Comparison of ENCODE assay signal across 10 mouse cellular contexts in genomic region chr6:48573280-48573679, GRCm38 (mm10). TPM values are rescaled to one million over a fixed set of nuclear protein-coding genes. Genes with fewer than 3 reads are reported as not detected.
A peak's percentile ranks its signal among the peaks of the same experiment; 100 is the strongest.
DNase-seq lines count a peak whose midpoint lies in the region; ATAC-seq and TF ChIP-seq lines count a peak whose summit lies in the region.
"Had no signal": no experiment of that assay in that cellular context is flagged by ENCODE, and none has a peak within 500 bp of the region (broad histone marks: within the 10 kb centered on the region; RNA-seq: fewer than 3 reads in every experiment).

No protein-coding gene starts in this region.

- TF ChIP-seq CTCF in gastrocnemius, adult 2 months (IDR thresholded peaks at IDR 0.05), result no peak
- no peak for TF ChIP-seq CTCF in heart, adult 2 months (IDR thresholded peaks at IDR 0.05)
- TF ChIP-seq CTCF in intestine, postnatal 0 days (IDR thresholded peaks at IDR 0.05; ENCODE audit: low read depth), result no peak
- no peak for TF ChIP-seq CTCF in lung, postnatal 0 days (IDR thresholded peaks at IDR 0.05)
- TF ChIP-seq CTCF in cerebellum, adult 2 months (IDR thresholded peaks at IDR 0.05; ENCODE audit: borderline replicate concordance, insufficient read depth, low read depth, low read length), result no peak

- H3K4me2 ChIP-seq in intestine, postnatal 0 days (replicated peaks; ENCODE audit: low read depth), result no peak overlapping the region
- no peak overlapping the region for H3K4me2 ChIP-seq in lung, postnatal 0 days (replicated peaks; ENCODE audit: low read depth, low read length)
- H3K4me2 ChIP-seq: neural tube, embryonic 13.5 days had no signal

- H3K4me3 ChIP-seq in gastrocnemius, adult 2 months, result peak overlapping the region; percentile 70; the same call in 1 of the 2 replicates
- no peak overlapping the region for H3K4me3 ChIP-seq in heart, adult 2 months
- H3K4me3 ChIP-seq in intestine, postnatal 0 days (ENCODE audit: low read depth, low read length), result no peak overlapping the region
- no peak overlapping the region for H3K4me3 ChIP-seq in lung, postnatal 0 days (ENCODE audit: low read depth, low read length)
- no peak overlapping the region for H3K4me3 ChIP-seq in cerebellum, adult 2 months (replicated peaks; ENCODE audit: insufficient read depth, low read depth, low read length)
- H3K4me3 ChIP-seq: erythroblast, embryonic 14.5 days; neural tube, embryonic 13.5 days had no signal

- DNase-seq in gastrocnemius, adult 2 months, result peak; percentile 42
- no peak for DNase-seq in gastrocnemius, postnatal 25 days
- DNase-seq in heart, adult 2 months, result peak; percentile 60 to 68
- peak; percentile 46 for DNase-seq in lung, postnatal 0 days (ENCODE audit: low spot score)
- DNase-seq in Muller cell, postnatal 12 days (ENCODE audit: inconsistent ontology term), result no peak
- DNase-seq in cerebellum, adult 2 months, result no peak
- DNase-seq in right cerebral cortex, postnatal 4 days, result no peak

- no peaks in the 10 kb centered on the region for H3K36me3 ChIP-seq in heart, adult 2 months (ENCODE audit: control insufficient read depth, insufficient read depth, low read length)
- H3K36me3 ChIP-seq in intestine, postnatal 0 days (ENCODE audit: control insufficient read depth, insufficient read depth), result no peaks in the 10 kb centered on the region; the same call in 1 of the 2 replicates
- no peaks in the 10 kb centered on the region for H3K36me3 ChIP-seq in lung, postnatal 0 days (ENCODE audit: insufficient read depth, low read length)

- H3K27me3 ChIP-seq in heart, adult 2 months (ENCODE audit: control insufficient read depth, insufficient read depth, low read length), result no peaks in the 10 kb centered on the region
- H3K27me3 ChIP-seq in intestine, postnatal 0 days (replicated peaks; ENCODE audit: control insufficient read depth, insufficient read depth, low read length), result no peaks in the 10 kb centered on the region
- H3K27me3 ChIP-seq in lung, postnatal 0 days (replicated peaks; ENCODE audit: insufficient read depth, low read length), result no peaks in the 10 kb centered on the region
- no peaks in the 10 kb centered on the region for H3K27me3 ChIP-seq in cerebellum, adult 2 months (ENCODE audit: control insufficient read depth, insufficient read depth, low read length)
- H3K27me3 ChIP-seq: neural tube, embryonic 13.5 days had no signal

- H3K9me3 ChIP-seq in intestine, postnatal 0 days (ENCODE audit: control insufficient read depth), result no peaks in the 10 kb centered on the region
- no peaks in the 10 kb centered on the region for H3K9me3 ChIP-seq in lung, postnatal 0 days (ENCODE audit: low read length)

- TF ChIP-seq POLR2A in heart, adult 2 months (IDR thresholded peaks at IDR 0.05; ENCODE audit: insufficient read depth, low read depth, low read length), result no peak
- no peak for TF ChIP-seq POLR2A in cerebellum, adult 2 months (IDR thresholded peaks at IDR 0.05; ENCODE audit: borderline replicate concordance, insufficient read depth, low read length)

- 31% methylated on average over 10 of the region's 10 CpGs for WGBS in heart, adult 2 months
- 54% methylated on average over 10 of the region's 10 CpGs for WGBS in intestine, postnatal 0 days
- WGBS in lung, postnatal 0 days, result 31% methylated on average over 10 of the region's 10 CpGs
- 77% methylated on average over 10 of the region's 10 CpGs for WGBS in cerebellum, adult 2 months

- H3K79me2 ChIP-seq in heart, adult 2 months (replicated peaks; ENCODE audit: control insufficient read depth, insufficient read depth, low read length), result no peaks in the 10 kb centered on the region

- peaks cover 15% of the 10 kb centered on the region for H3K4me1 ChIP-seq in heart, adult 2 months (ENCODE audit: control insufficient read depth, insufficient read depth, low read length)
- H3K4me1 ChIP-seq in intestine, postnatal 0 days (replicated peaks; ENCODE audit: control insufficient read depth, insufficient read depth, low read length), result 0 out of 2 replicates have a peak, but pooled peaks cover 7% of the 10 kb centered on the region
- peaks cover 8% of the 10 kb centered on the region; the same call in 1 of the 2 replicates for H3K4me1 ChIP-seq in lung, postnatal 0 days (ENCODE audit: insufficient read depth, low read depth, low read length)
- peaks cover 12% of the 10 kb centered on the region for H3K4me1 ChIP-seq in cerebellum, adult 2 months (ENCODE audit: control insufficient read depth, insufficient read depth, low read length)

- no peak overlapping the region for H3K9ac ChIP-seq in heart, adult 2 months (ENCODE audit: low read depth, low read length)
- H3K9ac ChIP-seq in intestine, postnatal 0 days (ENCODE audit: low read depth, low read length), result no peak overlapping the region
- no peak overlapping the region for H3K9ac ChIP-seq in lung, postnatal 0 days (replicated peaks; ENCODE audit: low read depth)
- H3K9ac ChIP-seq: neural tube, embryonic 13.5 days had no signal

- ATAC-seq in intestine, postnatal 0 days, result no peak
- peak; percentile 34 for ATAC-seq in lung, postnatal 0 days

- intact Hi-C loops in gastrocnemius, adult 2 months (cut with DNase I), result no loop called here
- intact Hi-C loops in heart, adult 2 months (cut with DNase I), result no loop called here

- peak overlapping the region; percentile 84 for H3K27ac ChIP-seq in gastrocnemius, adult 2 months
- peak overlapping the region; percentile 73 for H3K27ac ChIP-seq in heart, adult 2 months
- H3K27ac ChIP-seq in intestine, postnatal 0 days (ENCODE audit: low read depth, low read length), result peak overlapping the region; percentile 15; the same call in 1 of the 2 replicates
- H3K27ac ChIP-seq in lung, postnatal 0 days (ENCODE audit: low read length), result peak overlapping the region; percentile 55
- H3K27ac ChIP-seq in cerebellum, adult 2 months (ENCODE audit: insufficient read depth, low read length), result no peak overlapping the region
- H3K27ac ChIP-seq: neural tube, embryonic 13.5 days had no signal

- no peak; the same call in 1 of the 2 replicates for TF ChIP-seq EP300 in heart, adult 2 months (IDR thresholded peaks at IDR 0.05; ENCODE audit: insufficient read depth, low read depth, low read length)
- no peak for TF ChIP-seq EP300 in lung, postnatal 0 days (IDR thresholded peaks at IDR 0.05)

RNA-seq across cellular contexts. Expression of gene Rarres2, which starts 0.7 kb away (rescaled TPM):
- 10 to 100 TPM; 13.9 to 22.2 TPM for total RNA-seq in gastrocnemius, adult 2 months (2021)
- total RNA-seq in gastrocnemius, postnatal 25 days (2021), result 10 to 100 TPM; 19.7 to 35.5 TPM
- total RNA-seq in heart, adult 2 months (2021), result 10 to 100 TPM; 70.9 to 82.4 TPM
- 93.7 and 99.3 TPM in 2 replicates for polyA plus RNA-seq in heart, adult 2 months (2012; rRNA removed)
- polyA plus RNA-seq in intestine, postnatal 0 days (2015; fragmentation: Nextera tagmentation; extraction: Ambion mirVana), result 154 and 162 TPM in 2 replicates
- polyA plus RNA-seq in lung, postnatal 0 days (2015; fragmentation: Nextera tagmentation; extraction: Ambion mirVana), result 301 and 319 TPM in 2 replicates
- polyA plus RNA-seq in cerebellum, adult 2 months (2012; rRNA removed), result 13.7 and 21.6 TPM in 2 replicates
- polyA plus RNA-seq: erythroblast, embryonic 14.5 days had no signal

RNA-seq across cellular contexts. Expression of gene Gm45021, which starts 16.1 kb away (rescaled TPM):
- not detected for total RNA-seq in gastrocnemius, adult 2 months (2021)
- not detected for total RNA-seq in gastrocnemius, postnatal 25 days (2021)
- total RNA-seq in heart, adult 2 months (2021), result not detected
- polyA plus RNA-seq in heart, adult 2 months (2012; rRNA removed), result not detected in 2 replicates
- not detected in 2 replicates for polyA plus RNA-seq in intestine, postnatal 0 days (2015; fragmentation: Nextera tagmentation; extraction: Ambion mirVana)
- not detected in 2 replicates for polyA plus RNA-seq in lung, postnatal 0 days (2015; fragmentation: Nextera tagmentation; extraction: Ambion mirVana)
- polyA plus RNA-seq in cerebellum, adult 2 months (2012; rRNA removed), result not detected in 2 replicates
- polyA plus RNA-seq: erythroblast, embryonic 14.5 days; neural tube, embryonic 13.5 days had no signal

RNA-seq across cellular contexts. Expression of gene Lrrc61, which starts 18.7 kb away (rescaled TPM):
- total RNA-seq in gastrocnemius, adult 2 months (2021), result 10 to 100 TPM; 17.1 to 20.2 TPM
- total RNA-seq in gastrocnemius, postnatal 25 days (2021), result 10 to 100 TPM; 14.0 to 15.0 TPM
- total RNA-seq in heart, adult 2 months (2021), result 10 to 100 TPM; 14.9 to 16.6 TPM
- 13.9 and 19.8 TPM in 2 replicates for polyA plus RNA-seq in heart, adult 2 months (2012; rRNA removed)
- 7.6 and 9.5 TPM in 2 replicates for polyA plus RNA-seq in intestine, postnatal 0 days (2015; fragmentation: Nextera tagmentation; extraction: Ambion mirVana)
- 4.2 and 4.7 TPM in 2 replicates for polyA plus RNA-seq in lung, postnatal 0 days (2015; fragmentation: Nextera tagmentation; extraction: Ambion mirVana)
- polyA plus RNA-seq in cerebellum, adult 2 months (2012; rRNA removed), result 30.0 and 33.1 TPM in 2 replicates

RNA-seq across cellular contexts. Expression of gene Repin1, which starts 20.4 kb away (rescaled TPM):
- 10 to 100 TPM; 27.8 to 33.5 TPM for total RNA-seq in gastrocnemius, adult 2 months (2021)
- total RNA-seq in gastrocnemius, postnatal 25 days (2021), result 10 to 100 TPM; 21.0 to 23.0 TPM
- 10 to 100 TPM; 30.0 to 33.2 TPM for total RNA-seq in heart, adult 2 months (2021)
- polyA plus RNA-seq in heart, adult 2 months (2012; rRNA removed), result 27.7 and 33.1 TPM in 2 replicates
- polyA plus RNA-seq in intestine, postnatal 0 days (2015; fragmentation: Nextera tagmentation; extraction: Ambion mirVana), result 11.3 and 12.0 TPM in 2 replicates
- 15.2 and 15.5 TPM in 2 replicates for polyA plus RNA-seq in lung, postnatal 0 days (2015; fragmentation: Nextera tagmentation; extraction: Ambion mirVana)
- polyA plus RNA-seq in cerebellum, adult 2 months (2012; rRNA removed), result 98.5 and 109 TPM in 2 replicates

RNA-seq across cellular contexts. Expression of gene Gm44965, which starts 20.5 kb away (rescaled TPM):
- not detected for total RNA-seq in gastrocnemius, adult 2 months (2021)
- total RNA-seq in gastrocnemius, postnatal 25 days (2021), result 1 to 10 TPM in 1 of 2 experiments, not detected in 1; 1.5 TPM
- total RNA-seq in heart, adult 2 months (2021), result not detected
- polyA plus RNA-seq in heart, adult 2 months (2012; rRNA removed), result not detected in 2 replicates
- polyA plus RNA-seq in intestine, postnatal 0 days (2015; fragmentation: Nextera tagmentation; extraction: Ambion mirVana), result not detected in 2 replicates
- not detected in 2 replicates for polyA plus RNA-seq in lung, postnatal 0 days (2015; fragmentation: Nextera tagmentation; extraction: Ambion mirVana)
- polyA plus RNA-seq in cerebellum, adult 2 months (2012; rRNA removed), result not detected in 2 replicates
- polyA plus RNA-seq: erythroblast, embryonic 14.5 days; neural tube, embryonic 13.5 days had no signal

Comparison
In these comparisons a context has a peak if more than half of its experiments do, and no peak if none do; other contexts are left out.
1. DNase-seq: peak in gastrocnemius, adult 2 months (single experiment), heart, adult 2 months (2 of 2) and lung, postnatal 0 days (single experiment); none in gastrocnemius, postnatal 25 days (single experiment), Muller cell, postnatal 12 days (single experiment), cerebellum, adult 2 months (0 of 2) and right cerebral cortex, postnatal 4 days (single experiment).